10 mouse cellular contexts compared by ENCODE assay signal in genomic region chr14:15437046-15437445, GRCm38 (mm10). TPM values are rescaled to one million over a fixed set of nuclear protein-coding genes. Genes with fewer than 3 reads are reported as not detected.
DNase-seq lines count a peak whose midpoint lies in the region; ATAC-seq lines count a peak whose summit lies in the region.
"Had no signal": no experiment of that assay in that cellular context is flagged by ENCODE, and none has a peak within 500 bp of the region (broad histone marks: within the 10 kb centered on the region; RNA-seq: fewer than 3 reads in every experiment).

No protein-coding gene starts in this region.

- no peak overlapping the region for H3K27ac ChIP-seq in lung, embryonic 16.5 days (ENCODE audit: low read length)
- H3K27ac ChIP-seq in limb, embryonic 11.5 days (replicated peaks; ENCODE audit: low read depth, low read length) = no peak overlapping the region
- H3K27ac ChIP-seq in stomach, embryonic 15.5 days = no peak overlapping the region

- peak; percentile 27 to 49 for DNase-seq in cerebellum, postnatal 36 days
- no peak for DNase-seq in cerebellum, postnatal 4 days (ENCODE audit: low spot score in 2 of 2)
- DNase-seq in lung, postnatal 14 days = no peak
- no peak for DNase-seq in limb, embryonic 11.5 days (ENCODE audit: low spot score)
- DNase-seq in spleen, postnatal 14 days (ENCODE audit: low spot score in 2 of 2) = no peak
- no peak for DNase-seq in adrenal gland, postnatal 10 days

- peak overlapping the region; percentile 94; the same call in 1 of the 2 replicates for H3K4me2 ChIP-seq in lung, embryonic 16.5 days (ENCODE audit: low read depth, low read length)
- peak overlapping the region; percentile 93; the same call in 1 of the 2 replicates for H3K4me2 ChIP-seq in limb, embryonic 11.5 days (ENCODE audit: low read depth, severe bottlenecking)
- peak overlapping the region; percentile 97 for H3K4me2 ChIP-seq in stomach, embryonic 15.5 days

- no peak overlapping the region; the same call in 1 of the 2 replicates for H3K9ac ChIP-seq in lung, embryonic 16.5 days (ENCODE audit: low read length)
- no peak overlapping the region for H3K9ac ChIP-seq in limb, embryonic 11.5 days (ENCODE audit: low read length)
- H3K9ac ChIP-seq in stomach, embryonic 15.5 days = no peak overlapping the region

- 37% methylated on average over 4 of the region's 4 CpGs for WGBS in lung, embryonic 16.5 days
- WGBS in limb, embryonic 11.5 days = 47% methylated on average over 4 of the region's 4 CpGs
- WGBS in stomach, embryonic 15.5 days = 48% methylated on average over 4 of the region's 4 CpGs

- H3K9me3 ChIP-seq in lung, embryonic 16.5 days (ENCODE audit: control insufficient read depth, low read length) = no peaks in the 10 kb centered on the region
- no peaks in the 10 kb centered on the region for H3K9me3 ChIP-seq in limb, embryonic 11.5 days (ENCODE audit: control insufficient read depth, low read length)
- no peaks in the 10 kb centered on the region for H3K9me3 ChIP-seq in stomach, embryonic 15.5 days

- H3K4me3 ChIP-seq in lung, embryonic 16.5 days (ENCODE audit: low read length) = no peak overlapping the region; the same call in 1 of the 2 replicates
- no peak overlapping the region for H3K4me3 ChIP-seq in limb, embryonic 11.5 days (ENCODE audit: low read depth, low read length)
- peak overlapping the region; percentile 58 for H3K4me3 ChIP-seq in stomach, embryonic 15.5 days (replicated peaks)

- peaks cover 8% of the 10 kb centered on the region for H3K4me1 ChIP-seq in lung, embryonic 16.5 days (replicated peaks; ENCODE audit: control insufficient read depth, insufficient read depth, low read length)
- H3K4me1 ChIP-seq in limb, embryonic 11.5 days (ENCODE audit: control insufficient read depth, insufficient read depth, low read length) = 0 out of 2 replicates have a peak, but pooled peaks cover 5% of the 10 kb centered on the region
- H3K4me1 ChIP-seq in stomach, embryonic 15.5 days = no peaks in the 10 kb centered on the region

- H3K36me3 ChIP-seq in lung, embryonic 16.5 days (ENCODE audit: control insufficient read depth, insufficient read depth, low read length) = no peaks in the 10 kb centered on the region
- H3K36me3 ChIP-seq in limb, embryonic 11.5 days (ENCODE audit: control insufficient read depth, insufficient read depth, low read length) = no peaks in the 10 kb centered on the region
- H3K36me3 ChIP-seq in stomach, embryonic 15.5 days = no peaks in the 10 kb centered on the region

- no peak for ATAC-seq in lung, embryonic 16.5 days (ENCODE audit: low read depth)
- ATAC-seq in limb, embryonic 11.5 days (ENCODE audit: insufficient number of reproducible peaks, low FRiP score, low TSS enrichment, low read depth) = no peak
- ATAC-seq in stomach, embryonic 15.5 days (ENCODE audit: insufficient read depth, low FRiP score, low read depth) = no peak

- H3K27me3 ChIP-seq in lung, embryonic 16.5 days (ENCODE audit: control insufficient read depth, insufficient read depth, low read depth, low read length) = peaks cover 2% of the 10 kb centered on the region; the same call in 1 of the 2 replicates
- H3K27me3 ChIP-seq in limb, embryonic 11.5 days (ENCODE audit: control insufficient read depth, insufficient read depth, low read length) = 0 out of 2 replicates have a peak, but pooled peaks cover 2% of the 10 kb centered on the region
- H3K27me3 ChIP-seq in stomach, embryonic 15.5 days (replicated peaks) = no peaks in the 10 kb centered on the region

RNA-seq across cellular contexts. Expression of gene Lrrc3b, which starts 1.7 kb away (rescaled TPM):
- 3.1 and 4.3 TPM in 2 replicates for polyA plus RNA-seq in lung, embryonic 16.5 days (2015; fragmentation: Nextera tagmentation; extraction: Ambion mirVana)
- 1.1 and 2.0 TPM in 2 replicates for polyA plus RNA-seq in limb, embryonic 11.5 days (2014; fragmentation: Nextera tagmentation; extraction: Ambion mirVana)
- polyA plus RNA-seq in stomach, embryonic 15.5 days (2015; fragmentation: Nextera tagmentation; extraction: Ambion mirVana) = 4.5 and 4.6 TPM in 2 replicates
- 1 to 10 TPM; 5.5 to 8.4 TPM for total RNA-seq in adrenal gland, postnatal 10 days (2021)
- total RNA-seq: liver, adult 2 months had no signal
- polyA plus RNA-seq: C2C12 had no signal

Comparison
In these comparisons a context has a peak if more than half of its experiments do, and no peak if none do; other contexts are left out.
1. DNase-seq: peak in cerebellum, postnatal 36 days (2 of 2); none in cerebellum, postnatal 4 days (0 of 2), lung, postnatal 14 days (single experiment), limb, embryonic 11.5 days (single experiment), spleen, postnatal 14 days (0 of 2) and adrenal gland, postnatal 10 days (single experiment).
2. Peak in every context shown above with its lines, with median percentiles within 50 percentile points of each other: H3K4me2 ChIP-seq.